Mouse (Mus musculus) erythroblast, embryonic 14.5 days (primary cell): Measurements from ENCODE around the gene Gdpgp1.

Source experiments
- GATA1 ChIP-seq: IDR thresholded peaks from 2 replicates; pipeline ENCODE4 v1.6.1; 2012; ENCODE audit warnings: low read length, inconsistent platforms, mixed read lengths
- TAL1 ChIP-seq: IDR thresholded peaks from 3 replicates; pipeline ENCODE4 v1.6.1; 2012; ENCODE audit warnings: low read length, inconsistent platforms, mixed read lengths

- no peak for TF ChIP-seq GATA1
- TF ChIP-seq TAL1 = no peak
Observed at GRCm38 (mm10) chr7:80227065-80227464, 5.6 kb upstream of the Gdpgp1 start.
